Mouse (Mus musculus) forebrain, embryonic 14.5 days (tissue): Measurements from ENCODE around the gene 2210010C04Rik. TPM values are rescaled to one million over a fixed set of nuclear protein-coding genes. Genes with fewer than 3 reads are reported as not detected.
A peak's percentile ranks its signal among the peaks of the same experiment; 100 is the strongest.

Experiments
- ATAC-seq: fragments of 200-750 bp; cut with Nextera tagmentation; 2 replicates; pipeline ENCODE4 v1.8.0; 2017; ENCODE audit warnings: mild to moderate bottlenecking, moderate library complexity
- DNase-seq: peaks from one replicate; pipeline ENCODE4 v3.0.0-alpha.2; 2015; ENCODE audit warnings: low spot score
- H3K27ac ChIP-seq: fragments of 300-500 bp; sonication (generic); 2 replicates; pipeline ENCODE4 v1.5.1; 2014; ENCODE audit warnings: low read depth, mild to moderate bottlenecking, control low read depth, low read length, moderate library complexity
- H3K27me3 ChIP-seq: fragments of 300-500 bp; sonication (generic); replicated peaks from 2 replicates; pipeline ENCODE4 v1.6.1; 2014; ENCODE audit warnings: low read length, control low read depth, mixed read lengths; ENCODE audit not compliant: control insufficient read depth, insufficient read depth
- H3K36me3 ChIP-seq: fragments of 300-500 bp; sonication (generic); 2 replicates; pipeline ENCODE4 v1.6.1; 2014; ENCODE audit warnings: low read length, control low read depth; ENCODE audit not compliant: control insufficient read depth, insufficient read depth
- H3K4me1 ChIP-seq: fragments of 300-500 bp; sonication (generic); 2 replicates; pipeline ENCODE4 v1.6.1; 2014; ENCODE audit warnings: antibody characterized with exemption, low read length, control low read depth; ENCODE audit not compliant: control insufficient read depth, insufficient read depth
- H3K4me2 ChIP-seq: fragments of 300-500 bp; sonication (generic); 2 replicates; pipeline ENCODE4 v1.6.1; 2014; ENCODE audit warnings: mild to moderate bottlenecking, control low read depth, low read length
- H3K4me3 ChIP-seq: fragments of 300-500 bp; sonication (generic); 2 replicates; pipeline ENCODE4 v1.5.1; 2014; ENCODE audit warnings: low read depth, low read length, control low read depth
- H3K9ac ChIP-seq: fragments of 300-500 bp; sonication (generic); 2 replicates; pipeline ENCODE4 v1.6.1; 2014; ENCODE audit warnings: mild to moderate bottlenecking, low read length, control low read depth, moderate library complexity
- H3K9me3 ChIP-seq: fragments of 300-500 bp; sonication (generic); replicated peaks from 2 replicates; pipeline ENCODE4 v1.6.1; 2016; ENCODE audit warnings: low read length, control low read depth, mixed read lengths; ENCODE audit not compliant: control insufficient read depth
- WGBS: fragments of 180-500 bp; shearing (Covaris S2); extraction: QIAGEN DNeasy Blood & Tissue Kit; methylation state at CpG from one replicate; pipeline ENCODE4 v1.1.7; 2014; 5-methylcytosine and 5-hydroxymethylcytosine counted together
- polyA plus RNA-seq: library from polyadenylated mRNA; unstranded; fragments of >200 nt; fragmentation: Nextera tagmentation; extraction: Ambion mirVana; gene quantifications from 2 replicates; pipeline ENCODE4 v1.2.1, GENCODE M21; 2014

2210010C04Rik gene
- not detected in 2 replicates for polyA plus RNA-seq

DNA sequence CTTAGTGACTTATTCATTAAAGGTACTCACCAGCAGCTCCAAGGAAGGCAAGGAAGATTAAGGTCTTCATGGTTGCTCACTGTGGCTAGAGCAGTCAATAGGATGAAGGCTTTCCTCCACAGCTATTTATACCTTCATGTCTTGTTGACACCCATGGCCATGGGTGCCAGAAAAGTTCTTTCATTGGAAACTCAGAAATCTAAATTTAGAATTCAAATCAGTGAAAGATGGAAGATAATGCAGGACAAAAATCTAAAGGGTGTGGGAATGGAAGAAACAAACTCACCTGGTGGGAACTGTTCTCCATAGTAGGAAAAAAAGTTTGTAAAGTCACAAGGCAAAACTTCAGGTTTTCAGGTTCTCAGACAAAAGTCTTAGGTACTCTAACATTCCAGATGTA is at the start of gene 2210010C04Rik:
Gene 2210010C04Rik (minus strand): TSS at position 101 of the 400 bp plus-strand sequence.
- H3K27me3 ChIP-seq = no peaks in the 10 kb centered on the region
- no peaks in the 10 kb centered on the region for H3K9me3 ChIP-seq
- H3K4me1 ChIP-seq = no peaks in the 10 kb centered on the region
- no peak within 1 kb of the TSS for H3K4me3 ChIP-seq
- no peaks in the 10 kb centered on the region for H3K36me3 ChIP-seq
- DNase-seq (no peak), ATAC-seq (no peak)
- H3K4me2 ChIP-seq = no peak within 1 kb of the TSS
- no peak within 1 kb of the TSS for H3K27ac ChIP-seq
- no peak within 1 kb of the TSS for H3K9ac ChIP-seq

DNA sequence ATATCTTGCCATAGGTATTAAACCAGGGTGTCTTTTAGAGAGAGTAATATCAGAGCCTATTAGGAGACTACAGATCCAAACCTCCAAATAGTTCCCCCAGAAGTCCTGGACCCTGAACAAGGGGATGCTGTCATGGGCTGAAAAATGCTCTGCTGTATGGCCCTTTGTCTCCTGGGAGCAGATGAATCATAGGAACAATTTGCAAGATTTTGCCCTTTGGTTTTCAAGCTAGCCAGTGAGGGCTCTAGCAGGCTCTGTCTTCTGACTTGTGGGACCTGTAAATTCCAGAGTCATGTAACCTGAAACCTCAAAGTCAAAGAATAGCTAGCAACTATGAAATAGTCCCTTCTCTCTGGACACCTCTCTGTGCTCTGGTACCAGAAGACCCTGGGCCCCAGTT is 44.8 kb upstream of the 2210010C04Rik start:
- no peaks in the 10 kb centered on the region for H3K4me1 ChIP-seq
- no peak for DNase-seq
- no peaks in the 10 kb centered on the region for H3K27me3 ChIP-seq
- H3K9me3 ChIP-seq = no peaks in the 10 kb centered on the region
- H3K27ac ChIP-seq = no peak overlapping the region
- H3K4me2 ChIP-seq = no peak overlapping the region
- no peaks in the 10 kb centered on the region for H3K36me3 ChIP-seq
- no peak for ATAC-seq
- no peak overlapping the region for H3K4me3 ChIP-seq
- no peak overlapping the region for H3K9ac ChIP-seq

DNA sequence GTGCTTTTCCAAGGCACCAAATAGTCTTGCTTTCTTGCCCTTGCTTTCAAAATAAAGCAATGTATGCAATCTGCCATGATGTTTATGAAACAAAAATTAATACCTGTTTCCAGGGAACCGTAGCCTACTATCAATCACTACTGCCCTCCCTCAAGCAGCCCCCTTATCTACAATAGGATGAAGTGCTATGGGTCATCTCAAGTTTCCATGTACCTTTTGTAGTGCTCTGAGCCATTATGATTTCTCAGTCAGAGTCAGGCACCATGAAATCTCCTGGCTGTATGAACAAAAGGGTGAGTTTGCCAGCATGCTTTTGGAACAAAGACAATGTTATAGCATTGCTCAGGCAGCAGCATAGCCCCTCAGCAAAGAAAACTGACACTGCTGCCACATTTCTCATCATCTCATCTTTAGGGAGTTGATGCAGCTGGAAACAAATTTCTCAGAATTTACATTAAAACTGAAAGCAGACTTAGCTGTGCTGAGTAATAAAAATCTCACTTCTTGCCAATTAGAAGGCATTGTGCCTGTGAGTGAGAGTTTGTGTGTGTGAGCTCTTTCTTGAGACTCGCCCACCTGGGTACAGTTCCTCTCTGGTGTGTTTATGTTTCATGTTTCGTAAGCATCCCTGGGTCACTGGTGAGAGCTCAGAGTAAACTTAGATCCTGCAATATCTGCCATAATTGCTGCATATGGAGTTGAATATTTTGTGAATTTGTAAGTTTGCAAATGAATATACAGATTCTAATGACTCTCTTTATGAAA is 43.4 kb upstream of the 2210010C04Rik start:
- DNase-seq = peak; percentile 3
- no peak overlapping the region for H3K4me2 ChIP-seq
- H3K9ac ChIP-seq = no peak overlapping the region
- no peak overlapping the region for H3K27ac ChIP-seq
- no peaks in the 10 kb centered on the region for H3K27me3 ChIP-seq
- WGBS = 58% methylated on average over 3 of the region's 3 CpGs
- ATAC-seq = no peak
- no peaks in the 10 kb centered on the region for H3K36me3 ChIP-seq
- H3K4me1 ChIP-seq = no peaks in the 10 kb centered on the region
- no peak overlapping the region for H3K4me3 ChIP-seq
- no peaks in the 10 kb centered on the region for H3K9me3 ChIP-seq

DNA sequence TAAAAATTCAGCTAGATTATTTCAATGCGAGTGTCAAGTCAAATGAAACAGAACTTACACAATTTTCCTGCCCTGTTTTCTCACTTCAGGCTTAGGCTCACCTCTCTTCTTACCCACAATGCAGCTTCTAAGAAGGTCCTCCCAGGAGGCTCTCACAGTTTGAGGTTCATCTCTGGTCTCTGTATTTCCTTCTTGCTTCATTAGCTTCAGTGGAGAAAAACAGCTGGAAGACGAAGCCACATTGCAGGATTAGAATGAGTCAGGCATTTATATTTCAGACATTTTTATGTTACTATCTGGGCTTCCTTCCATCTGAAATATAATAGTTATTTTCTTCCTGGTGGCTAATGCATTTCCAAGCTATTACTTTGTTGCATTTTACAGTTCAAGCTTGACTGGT is 40.4 kb upstream of the 2210010C04Rik start:
- Histone ChIP-seq H3K4me1 (no peaks in the 10 kb centered on the region), H3K9ac (no peak overlapping the region), H3K27ac (no peak overlapping the region), H3K4me3 (no peak overlapping the region), H3K4me2 (no peak overlapping the region), H3K27me3 (no peaks in the 10 kb centered on the region), H3K9me3 (no peaks in the 10 kb centered on the region), H3K36me3 (no peaks in the 10 kb centered on the region)
- DNase-seq (no peak), ATAC-seq (no peak)
- 69% methylated on average over 2 of the region's 2 CpGs for WGBS

DNA sequence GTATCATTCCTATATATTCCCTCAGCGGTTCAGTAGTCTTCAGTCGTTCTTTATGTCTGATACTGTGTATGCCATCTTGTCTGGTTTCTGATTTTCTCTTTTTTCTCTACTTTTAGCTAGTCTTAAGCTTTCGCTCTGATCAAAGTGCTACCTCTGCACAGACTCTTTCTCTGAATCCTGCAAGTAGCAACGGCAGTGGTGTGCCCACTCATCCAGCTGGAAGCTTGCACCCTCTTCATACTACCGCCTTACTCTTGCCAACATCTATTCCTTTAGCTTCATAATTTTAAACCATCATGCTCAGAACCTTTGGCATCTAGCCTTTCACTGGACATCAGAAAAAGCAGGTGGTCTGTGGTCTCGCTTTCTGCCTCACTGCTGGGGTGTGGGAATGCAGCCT is 28.0 kb upstream of the 2210010C04Rik start:
- no peak for DNase-seq
- 92% methylated on average over 6 of the region's 6 CpGs for WGBS
- Histone ChIP-seq H3K4me1 (no peaks in the 10 kb centered on the region), H3K9me3 (no peaks in the 10 kb centered on the region), H3K9ac (no peak overlapping the region), H3K36me3 (no peaks in the 10 kb centered on the region), H3K4me2 (no peak overlapping the region), H3K4me3 (no peak overlapping the region), H3K27me3 (no peaks in the 10 kb centered on the region), H3K27ac (no peak overlapping the region)
- no peak for ATAC-seq

DNA sequence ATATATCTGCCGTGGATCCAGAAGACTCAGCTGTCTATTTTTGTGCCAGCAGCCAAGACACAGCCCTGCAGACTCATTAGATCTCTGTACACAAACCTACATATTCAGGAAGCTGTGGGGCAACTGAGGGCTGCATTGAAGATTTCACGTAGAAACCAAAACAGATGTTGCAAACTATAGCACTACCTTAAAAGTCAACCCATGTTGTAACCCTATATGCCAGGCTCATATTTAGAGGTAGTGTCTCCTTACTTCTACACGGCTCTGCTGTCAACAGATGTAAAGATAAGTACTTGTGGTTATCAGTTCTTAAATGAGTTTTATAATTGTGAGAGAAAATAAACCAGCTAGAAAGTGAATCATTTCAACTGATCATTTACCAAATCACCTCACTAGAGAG is 27.4 kb upstream of the 2210010C04Rik start:
- H3K9ac ChIP-seq = no peak overlapping the region
- H3K27ac ChIP-seq = no peak overlapping the region
- no peak for DNase-seq
- no peak overlapping the region for H3K4me2 ChIP-seq
- no peak for ATAC-seq
- WGBS = 85% methylated on average over 3 of the region's 3 CpGs
- H3K27me3 ChIP-seq = no peaks in the 10 kb centered on the region
- no peak overlapping the region for H3K4me3 ChIP-seq
- H3K4me1 ChIP-seq = no peaks in the 10 kb centered on the region
- H3K9me3 ChIP-seq = no peaks in the 10 kb centered on the region
- no peaks in the 10 kb centered on the region for H3K36me3 ChIP-seq

DNA sequence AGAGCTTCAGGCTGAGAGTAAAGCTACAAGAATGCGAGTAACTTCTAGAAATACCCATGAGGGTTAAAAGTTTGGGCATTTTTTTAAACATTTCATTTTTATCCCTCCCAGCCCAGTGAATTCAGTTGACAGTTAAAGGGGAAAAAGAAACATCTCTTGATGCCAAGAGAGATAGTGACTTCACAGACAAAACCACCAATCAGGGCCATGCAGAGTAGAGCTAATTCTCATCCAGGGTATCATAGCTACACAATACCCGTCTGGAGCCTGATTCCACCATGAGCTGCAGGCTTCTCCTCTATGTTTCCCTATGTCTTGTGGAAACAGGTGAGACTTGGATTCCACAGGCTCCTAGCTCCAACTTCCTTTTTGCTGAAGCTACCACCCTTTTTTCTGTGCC is 26.8 kb upstream of the 2210010C04Rik start:
- H3K9ac ChIP-seq = no peak overlapping the region
- H3K4me1 ChIP-seq = no peaks in the 10 kb centered on the region
- DNase-seq (no peak), ATAC-seq (no peak)
- 83% methylated on average over 2 of the region's 2 CpGs for WGBS
- H3K36me3 ChIP-seq = no peaks in the 10 kb centered on the region
- no peaks in the 10 kb centered on the region for H3K27me3 ChIP-seq
- H3K9me3 ChIP-seq = no peaks in the 10 kb centered on the region
- H3K4me2 ChIP-seq = no peak overlapping the region
- H3K4me3 ChIP-seq = no peak overlapping the region
- no peak overlapping the region for H3K27ac ChIP-seq

DNA sequence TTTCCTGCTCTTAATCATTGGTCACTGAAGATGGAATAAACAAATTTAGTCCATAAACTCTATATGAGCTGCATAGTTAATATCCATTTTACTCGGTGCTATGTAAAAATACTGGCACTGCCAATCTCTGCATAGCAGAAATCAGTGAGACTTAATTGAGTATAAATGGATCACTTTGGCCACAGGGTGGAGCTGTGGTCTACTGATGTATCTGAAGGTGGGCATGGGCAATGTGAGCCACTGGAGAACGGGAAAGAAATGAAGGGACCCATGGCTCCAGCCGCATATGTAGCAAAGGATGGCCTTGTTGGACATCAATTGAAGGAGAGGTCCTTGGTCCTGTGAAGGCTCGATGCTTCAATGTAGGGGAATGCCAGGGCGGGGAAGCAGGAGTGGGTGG is 25.8 kb upstream of the 2210010C04Rik start:
- DNase-seq = no peak
- WGBS = 78% methylated on average over 5 of the region's 5 CpGs

DNA sequence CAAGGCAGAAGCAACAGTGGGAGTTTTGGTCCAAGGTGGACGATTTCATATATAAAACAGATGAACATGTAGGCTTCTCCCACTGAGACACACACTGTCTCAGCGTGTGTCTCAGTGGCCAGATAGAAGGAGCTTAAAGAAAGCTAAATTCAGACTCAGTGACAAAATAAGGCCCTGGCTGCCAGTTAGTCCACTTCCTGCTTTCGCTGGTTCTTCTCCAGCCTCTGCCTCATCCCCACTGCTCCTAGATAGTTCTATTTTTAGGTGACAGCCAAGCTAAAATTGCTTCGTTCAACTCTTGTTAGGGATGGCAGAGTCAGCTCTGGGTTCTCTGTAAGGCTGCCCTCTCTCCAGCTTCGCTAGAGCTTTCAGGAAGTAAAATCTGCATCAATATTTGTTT is 22.3 kb upstream of the 2210010C04Rik start:
- Histone ChIP-seq H3K4me2 (no peak overlapping the region), H3K4me3 (no peak overlapping the region), H3K4me1 (no peaks in the 10 kb centered on the region), H3K9ac (no peak overlapping the region), H3K36me3 (no peaks in the 10 kb centered on the region), H3K27ac (no peak overlapping the region), H3K27me3 (no peaks in the 10 kb centered on the region), H3K9me3 (no peaks in the 10 kb centered on the region)
- DNase-seq = no peak
- ATAC-seq = no peak
- 78% methylated on average over 5 of the region's 5 CpGs for WGBS

More for the DNA sequence above, 25.8 kb upstream of the 2210010C04Rik start:
- no peak overlapping the region for H3K9ac ChIP-seq
- no peak overlapping the region for H3K4me3 ChIP-seq
- no peaks in the 10 kb centered on the region for H3K36me3 ChIP-seq
- H3K4me2 ChIP-seq = no peak overlapping the region
- no peaks in the 10 kb centered on the region for H3K4me1 ChIP-seq
- H3K27me3 ChIP-seq = no peaks in the 10 kb centered on the region
- no peak for ATAC-seq
- no peaks in the 10 kb centered on the region for H3K9me3 ChIP-seq
- H3K27ac ChIP-seq = no peak overlapping the region
